Mouse (Mus musculus) heart, adult 9 months (tissue): Measurements from ENCODE around the gene Trmt112.
A peak's percentile ranks its signal among the peaks of the same experiment; 100 is the strongest.
"Not testable (repeated sequence)": the region's sequence is repeated elsewhere in the genome, so short reads cannot be mapped to it uniquely, and the experiment has no call there.

Experiments
- DNase-seq, 2 experiments: peaks; one replicate each; pipeline ENCODE4 v3.0.0; 2022; ENCODE audit warnings: low spot score in 2 of 2

Trmt112 gene

DNA sequence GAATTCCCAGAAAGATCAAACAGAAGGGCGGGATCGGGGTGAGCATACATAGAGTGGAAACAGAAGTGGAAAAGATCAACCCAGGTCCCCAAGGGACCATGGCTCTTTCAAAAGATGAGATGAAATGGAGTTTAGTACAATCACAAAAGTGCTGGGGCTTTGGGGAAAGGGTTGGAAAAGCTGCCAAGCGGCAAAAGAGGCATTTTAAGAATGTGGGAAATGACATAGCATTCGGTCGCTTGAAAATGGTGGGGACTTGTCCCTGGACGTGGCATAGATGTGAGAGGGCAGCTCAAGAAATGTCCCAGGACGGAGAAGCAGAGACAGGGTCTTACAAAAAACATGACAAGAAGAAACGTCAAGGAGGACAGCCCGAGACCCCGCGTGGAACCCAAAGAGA, 477 bp upstream of the Trmt112 start:
- DNase-seq: no peak

DNA sequence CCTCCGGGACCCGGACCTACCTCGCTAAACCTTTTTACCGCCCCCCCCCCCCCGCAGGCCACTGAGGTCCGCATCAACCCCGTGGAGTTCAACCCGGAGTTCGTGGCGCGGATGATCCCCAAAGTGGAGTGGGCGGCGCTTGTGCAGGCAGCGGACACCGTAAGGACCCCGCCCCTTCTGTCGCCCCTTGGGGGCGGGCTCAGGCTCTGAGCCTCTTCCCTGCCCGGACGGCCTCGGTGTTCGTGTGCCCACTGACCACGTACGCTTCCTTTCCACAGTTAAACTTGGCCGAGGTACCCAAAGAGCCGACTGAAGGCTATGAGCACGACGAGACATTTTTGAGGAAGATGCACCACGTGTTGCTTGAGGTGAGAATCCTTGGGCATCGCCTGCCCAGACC, 808 bp downstream of the Trmt112 start:
- DNase-seq: not testable (repeated sequence)

- no peak for DNase-seq
Observed at GRCm38 (mm10) chr19:6911101-6912074, 1.9 kb downstream of the Trmt112 start.

DNA sequence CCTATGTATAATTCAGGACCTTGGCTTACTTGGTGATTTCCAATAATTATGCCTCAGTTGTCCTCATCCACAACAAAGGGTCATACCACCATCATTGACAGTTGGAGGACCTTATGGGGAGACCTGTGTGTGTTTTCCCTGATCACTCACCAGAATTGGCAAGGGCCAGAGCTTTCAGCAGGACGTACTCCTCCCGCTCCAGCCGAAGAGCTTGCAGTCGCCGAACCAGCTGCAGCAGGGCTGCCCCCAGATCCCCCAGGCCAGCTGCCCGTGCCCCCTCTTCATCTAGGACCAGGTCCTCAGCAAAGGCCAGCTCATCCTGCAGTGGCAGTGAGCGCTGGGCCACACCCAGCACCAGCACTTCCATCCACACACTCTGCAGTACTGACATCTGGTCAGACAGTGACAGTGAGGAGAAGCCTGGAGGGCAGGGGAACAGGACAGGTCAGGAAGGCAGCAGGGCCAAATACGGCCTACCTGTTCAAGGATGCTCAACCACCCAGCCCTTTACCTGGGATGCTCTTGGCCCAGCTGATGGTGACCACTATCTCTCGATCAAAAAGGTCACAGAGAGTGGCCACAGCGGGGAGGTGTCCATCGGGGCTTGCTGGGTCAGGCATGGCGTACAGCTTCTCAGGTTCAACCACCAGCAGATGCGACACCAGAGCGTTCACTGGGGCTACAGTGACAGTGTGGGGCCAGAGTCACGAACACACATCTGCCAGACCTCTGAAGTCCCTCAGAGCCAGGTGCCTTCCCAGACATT, 2.9 kb downstream of the Trmt112 start:
- no peak for DNase-seq

- DNase-seq: no peak
Observed at GRCm38 (mm10) chr19:6913036-6913435, 3.5 kb downstream of the Trmt112 start.

DNA sequence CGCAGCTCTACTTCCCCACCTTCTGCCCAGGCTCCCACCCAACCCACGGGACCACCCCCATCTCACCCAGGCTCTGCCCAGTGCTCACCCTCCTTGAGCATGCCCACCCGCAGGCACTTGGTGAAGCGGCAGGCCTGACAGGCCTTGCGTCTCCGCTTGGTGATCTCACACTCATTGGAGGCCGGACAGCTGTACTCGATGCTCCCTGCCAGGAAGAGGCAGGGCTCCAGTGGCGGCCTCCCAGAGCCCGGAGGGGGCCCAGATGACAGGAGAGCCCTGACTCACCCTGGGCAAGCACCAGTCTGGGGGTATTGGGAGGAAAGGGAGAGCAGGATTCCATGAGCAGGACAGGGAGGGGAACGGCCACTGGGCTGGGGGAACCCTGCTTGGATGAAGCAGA, 4.5 kb downstream of the Trmt112 start:
- DNase-seq: no peak

DNA sequence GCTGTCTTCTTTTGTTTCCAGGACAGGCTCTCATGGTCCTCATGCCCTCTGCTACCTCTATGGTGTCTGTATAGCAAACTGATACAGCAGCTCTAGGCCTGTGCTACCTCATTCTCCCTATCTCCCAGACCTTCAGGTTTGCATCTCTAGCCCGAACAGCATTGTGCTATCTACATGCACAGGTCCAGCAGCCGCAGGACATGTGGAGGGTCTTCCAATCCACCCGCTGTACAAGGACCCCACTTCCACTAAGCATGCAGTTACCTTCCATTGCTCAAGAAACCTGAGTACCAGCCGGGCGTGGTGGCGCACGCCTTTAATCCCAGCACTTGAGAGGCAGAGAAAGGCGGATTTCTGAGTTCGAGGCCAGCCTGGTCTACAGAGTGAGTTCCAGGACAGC, 5.0 kb downstream of the Trmt112 start:
- DNase-seq: no peak

GRCm38 (mm10) chr19:6915276-6915675, 5.8 kb downstream of the Trmt112 start:
- DNase-seq: no peak

DNA sequence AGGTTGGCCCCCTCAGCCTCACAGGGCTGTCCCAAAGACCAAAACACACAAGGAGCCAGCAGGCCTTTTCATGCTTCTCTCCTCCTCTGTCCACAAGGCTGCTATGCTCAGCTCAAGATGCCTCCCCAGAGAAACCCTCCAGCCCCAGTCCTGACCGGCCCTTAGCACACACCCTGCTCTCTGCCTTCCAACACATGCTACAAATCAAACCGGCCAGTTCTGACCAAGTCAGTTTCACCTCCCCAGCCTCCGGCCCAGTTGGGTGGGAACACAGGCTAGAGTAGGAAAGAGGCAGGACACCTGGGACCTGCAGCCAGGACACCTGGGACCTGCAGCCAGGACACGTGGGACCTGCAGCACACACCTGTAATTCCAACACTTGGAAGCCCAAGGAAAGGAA, 7.0 kb downstream of the Trmt112 start:
- DNase-seq: no peak

DNA sequence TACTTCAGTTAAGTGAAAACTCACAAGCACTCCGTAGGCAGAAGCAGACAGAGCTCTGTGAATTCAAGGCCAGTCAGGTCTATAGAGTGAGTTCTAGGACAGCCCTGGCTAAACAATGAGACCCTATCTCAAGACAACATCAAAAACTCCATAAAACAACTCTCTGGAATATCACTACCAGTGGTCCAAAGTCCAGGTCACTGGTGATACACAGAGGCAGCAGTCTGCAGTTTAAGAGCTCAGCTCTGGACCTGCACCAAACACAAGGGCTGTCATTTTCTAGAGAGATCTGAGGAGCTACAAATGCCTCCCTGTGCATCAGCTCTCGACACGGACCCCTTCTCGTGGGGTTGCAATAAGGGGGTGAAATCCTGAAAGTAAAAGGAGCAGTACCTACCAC, 8.8 kb downstream of the Trmt112 start:
- DNase-seq: no peak

DNA sequence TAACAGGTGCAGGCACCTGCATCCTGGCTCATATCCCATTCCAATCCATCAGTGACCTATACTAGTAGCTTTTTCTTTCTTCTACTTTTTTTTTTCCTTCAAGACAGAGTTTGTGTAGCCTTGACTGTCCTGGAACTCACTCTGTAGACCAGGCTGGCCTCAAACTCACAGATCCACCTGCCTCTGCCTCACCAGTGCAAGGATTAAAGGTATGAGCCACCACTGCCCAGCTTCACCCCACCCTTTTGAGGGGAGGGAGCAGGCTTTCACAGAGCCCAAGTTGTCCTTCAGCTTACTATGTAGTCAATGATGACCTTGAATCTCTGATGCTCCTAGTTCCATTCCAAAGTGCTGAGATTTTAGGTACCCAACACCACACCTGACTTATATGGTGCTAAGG, 9.9 kb downstream of the Trmt112 start:
- no peak for DNase-seq

DNA sequence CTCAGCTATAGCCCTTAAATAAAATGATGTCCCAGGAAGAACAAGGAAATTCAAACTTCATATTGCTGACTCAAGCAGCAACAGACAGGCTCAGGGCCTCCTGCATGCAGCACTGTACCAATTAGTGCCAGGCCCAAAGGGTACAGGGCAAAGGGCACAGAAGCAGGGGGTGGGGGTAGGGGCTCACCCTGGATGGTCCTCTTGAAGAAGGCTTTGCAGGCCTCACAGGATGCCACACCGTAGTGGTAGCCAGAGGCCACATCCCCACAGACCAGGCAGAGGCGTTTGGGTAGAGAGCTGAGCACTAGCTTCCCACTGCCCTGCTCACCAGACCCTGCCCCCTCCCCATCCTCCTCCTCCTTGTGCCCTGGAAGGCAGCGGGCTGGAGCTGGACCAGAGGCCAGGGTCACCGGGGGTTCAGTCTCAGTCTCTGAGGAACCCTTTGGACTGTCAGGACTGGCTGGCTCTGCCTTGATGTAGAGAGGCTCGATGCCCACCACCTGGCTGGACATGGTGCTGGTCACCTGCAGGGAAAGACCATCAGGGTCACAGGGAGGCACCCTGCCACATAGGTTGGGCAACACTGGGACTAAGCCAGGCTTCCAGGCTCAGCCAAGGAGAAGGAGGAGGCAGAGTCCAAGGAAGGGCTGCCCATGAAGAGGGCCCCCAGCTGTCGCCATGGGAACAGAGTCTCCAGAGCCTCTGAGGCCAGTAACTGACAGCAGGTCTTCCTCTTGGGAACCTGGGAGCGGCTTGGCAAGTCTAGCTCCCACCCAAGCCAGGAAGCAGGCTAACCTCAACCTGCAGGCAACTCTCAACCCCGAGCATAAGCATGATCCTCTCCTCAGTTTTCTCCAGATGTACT, 10.6 kb downstream of the Trmt112 start:
- peak in 1 of 2 experiments; percentile 60 for DNase-seq

GRCm38 (mm10) chr19:6920741-6921636, 11.5 kb downstream of the Trmt112 start:
- DNase-seq: peak; percentile 54 to 67

DNA sequence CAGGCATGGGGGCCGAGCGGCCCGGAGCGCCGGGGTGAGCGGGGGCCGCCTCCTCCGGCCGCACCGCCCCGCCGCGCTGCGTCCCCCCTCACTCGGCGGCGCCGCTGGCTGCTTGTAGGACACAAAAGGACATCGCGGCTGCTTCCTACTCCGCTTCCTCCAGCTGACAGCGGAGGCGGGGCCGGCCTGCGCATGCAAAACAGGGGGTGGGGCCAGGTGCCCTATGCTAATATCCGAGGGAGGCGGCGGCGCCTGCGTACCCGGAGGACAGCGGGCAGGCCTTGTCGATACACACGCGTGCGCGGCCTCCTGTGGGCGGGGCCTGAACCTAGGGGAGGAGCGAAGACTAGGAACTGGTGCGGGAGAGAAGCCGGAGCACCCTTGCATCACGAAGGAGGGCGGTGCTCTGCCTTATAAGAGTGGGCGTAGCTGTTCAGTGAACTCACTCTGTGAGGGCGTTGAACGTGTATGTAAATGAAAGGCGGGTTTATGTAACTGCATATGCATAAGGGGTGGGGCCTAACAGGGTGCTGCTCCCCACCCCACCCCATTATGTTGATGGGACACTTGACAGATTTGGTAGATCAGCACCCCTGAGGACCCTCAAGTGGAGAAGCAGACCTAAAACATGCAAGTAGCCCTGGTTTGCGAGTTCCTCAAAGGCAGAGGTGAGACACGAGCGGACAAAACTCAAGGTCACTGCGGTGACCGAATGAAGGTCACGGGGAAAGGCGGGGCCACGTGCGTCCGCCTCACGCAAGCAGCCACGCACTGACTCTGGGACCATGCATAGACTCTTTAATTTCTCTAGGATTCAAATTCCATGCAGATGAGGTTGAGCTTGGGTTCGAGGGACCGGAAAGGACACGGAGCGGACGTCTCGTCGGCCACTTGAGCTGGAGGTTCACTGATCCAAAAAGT, 12.4 kb downstream of the Trmt112 start, which contains the start of gene Esrra:
Esrra (minus strand) TSS at position 167 of the 921 bp plus-strand sequence.
- peak; percentile 100 for DNase-seq

DNA sequence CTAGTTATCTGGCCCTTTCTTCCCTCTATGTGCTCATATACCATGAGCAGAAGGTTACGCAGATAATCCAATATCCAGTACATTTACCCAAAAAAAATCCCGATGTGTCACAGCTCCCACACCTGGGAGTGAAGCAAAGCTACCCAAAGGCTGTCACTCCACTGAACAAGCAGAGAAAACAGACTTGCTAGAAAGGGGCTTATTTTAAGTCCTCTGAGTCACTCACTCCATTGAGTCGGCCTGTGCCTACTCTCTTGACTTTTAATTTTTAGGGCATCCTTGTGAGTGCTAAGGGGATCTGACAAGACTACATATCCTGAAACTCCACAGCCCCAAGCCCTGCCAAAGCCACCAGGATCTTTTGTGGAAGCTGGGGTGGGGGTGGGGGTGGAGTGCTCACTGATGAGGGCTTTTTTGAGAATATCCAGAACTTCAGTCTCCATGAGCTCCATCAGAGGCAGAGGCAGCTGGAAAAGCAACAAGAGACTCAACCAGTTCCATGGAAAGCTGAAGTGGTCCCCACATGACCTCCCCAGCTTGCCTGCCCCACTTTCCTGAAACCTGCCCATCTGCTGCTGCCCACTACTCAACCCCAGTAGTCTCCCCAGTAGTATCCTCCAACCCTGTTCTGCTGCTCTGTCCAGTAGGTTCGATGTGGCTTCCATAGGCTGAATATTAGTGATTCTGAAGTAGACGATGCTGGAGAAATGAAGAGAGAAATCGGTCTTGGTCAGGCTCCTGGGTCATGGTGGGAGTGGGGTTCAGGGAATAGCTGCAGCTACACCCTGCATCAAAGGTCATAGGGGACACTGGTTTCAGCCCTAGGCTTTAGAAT, 13.6 kb downstream of the Trmt112 start:
- no peak for DNase-seq

DNA sequence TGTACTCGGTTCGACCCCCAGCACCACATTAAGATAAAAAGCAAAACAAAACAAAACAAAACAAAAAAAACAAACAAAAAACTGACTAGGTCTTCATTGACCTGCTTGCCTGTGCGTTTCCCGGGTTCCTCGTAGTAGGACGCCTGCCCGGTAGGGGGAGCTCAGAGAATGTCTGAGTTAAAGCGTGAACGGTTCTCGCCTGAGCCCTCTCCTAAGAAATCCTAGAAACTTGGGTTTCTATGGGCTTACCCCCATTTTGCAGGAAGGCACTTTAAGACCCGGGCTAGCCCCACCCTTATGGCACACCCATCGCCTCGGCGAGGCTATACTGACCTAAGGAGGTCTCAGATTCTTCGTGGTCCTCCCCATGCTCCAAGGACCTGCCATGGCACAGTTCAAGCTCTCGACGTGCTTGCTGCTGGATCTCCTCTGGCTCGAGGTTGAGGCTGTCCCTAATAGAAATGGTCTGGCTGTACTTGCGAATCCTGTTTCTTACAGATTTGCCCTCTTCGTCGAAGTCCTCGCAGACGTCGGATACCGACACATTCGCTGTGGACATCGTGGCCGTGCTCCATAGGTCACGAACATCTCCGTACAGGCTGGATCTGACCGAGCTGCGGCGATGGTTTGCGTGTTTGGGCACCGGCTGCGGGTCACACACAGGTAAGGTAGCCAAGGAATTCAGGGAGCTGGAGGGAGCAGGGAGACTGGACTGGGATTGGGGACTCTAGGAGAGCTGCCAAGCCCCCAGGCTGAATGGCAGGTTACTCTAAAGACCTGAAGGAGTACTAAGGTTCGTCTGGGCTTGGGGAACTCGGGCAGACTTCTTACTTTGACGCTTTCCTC, 15.2 kb downstream of the Trmt112 start:
- peak; percentile 64 to 84 for DNase-seq

DNA sequence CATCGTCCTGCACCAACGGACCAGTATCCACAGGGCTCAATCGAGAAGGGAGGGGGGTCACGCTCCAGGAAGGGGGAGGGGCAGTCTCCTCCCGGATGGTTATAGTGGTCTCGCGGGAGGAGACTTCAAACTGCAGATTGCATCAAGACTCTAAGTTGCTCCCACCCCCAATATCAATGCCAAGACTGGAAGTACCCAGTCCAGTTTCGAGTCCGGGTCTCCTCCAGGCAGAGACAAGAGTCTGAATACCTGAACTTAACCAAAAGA, 15.7 kb downstream of the Trmt112 start, which contains the start of gene Catsperz:
Catsperz (minus strand) TSS at position 74 of the 267 bp plus-strand sequence.
- no peak for DNase-seq
